Mouse (Mus musculus): ENCODE measurements around the gene Gm8237. TPM values are rescaled to one million over a fixed set of nuclear protein-coding genes. Genes with fewer than 3 reads are reported as not detected.

Gm8237 gene
- polyA plus RNA-seq, 1 experiment from 2014 or later: 0.09 TPM

Other genes starting within 250 kb of the Gm8237 start
- gene Gm8265, start 247.4 kb downstream of the Gm8237 start, polyA plus RNA-seq (2015; fragmentation: Nextera tagmentation; extraction: Ambion mirVana): not detected in 2 replicates
- gene Gm9603, start 192.9 kb downstream of the Gm8237 start, polyA plus RNA-seq (2015; fragmentation: Nextera tagmentation; extraction: Ambion mirVana): not detected in 2 replicates
- 0.07 TPM in 1 of 2 replicates, not detected in the other for gene Gm3373, start 138.8 kb downstream of the Gm8237 start, polyA plus RNA-seq (2015; fragmentation: Nextera tagmentation; extraction: Ambion mirVana)
- gene Gm3383, start 72.4 kb downstream of the Gm8237 start, polyA plus RNA-seq (2015; fragmentation: Nextera tagmentation; extraction: Ambion mirVana): 0.27 and 0.64 TPM in 2 replicates
- not detected in 2 replicates for gene Gm3424, start 50.1 kb downstream of the Gm8237 start, polyA plus RNA-seq (2015; fragmentation: Nextera tagmentation; extraction: Ambion mirVana)
- gene Gm3248, start 81.4 kb upstream of the Gm8237 start, polyA plus RNA-seq (2015; fragmentation: Nextera tagmentation; extraction: Ambion mirVana): 0.21 and 0.30 TPM in 2 replicates
- gene Gm3453, start 98.8 kb upstream of the Gm8237 start, polyA plus RNA-seq (2015; fragmentation: Nextera tagmentation; extraction: Ambion mirVana): not detected in 2 replicates
- gene Gm6337, start 177.9 kb upstream of the Gm8237 start, polyA plus RNA-seq (2015; fragmentation: Nextera tagmentation; extraction: Ambion mirVana): not detected in 2 replicates
- gene Gm8206, start 213.6 kb upstream of the Gm8237 start, polyA plus RNA-seq (2015; fragmentation: Nextera tagmentation; extraction: Ambion mirVana): 0.43 and 0.60 TPM in 2 replicates
- 2.0 and 2.7 TPM in 2 replicates for gene Gm3468, start 228.3 kb upstream of the Gm8237 start, polyA plus RNA-seq (2015; fragmentation: Nextera tagmentation; extraction: Ambion mirVana)
- gene Gm3476, start 245.4 kb upstream of the Gm8237 start, polyA plus RNA-seq (2015; fragmentation: Nextera tagmentation; extraction: Ambion mirVana): not detected in 2 replicates